Mouse (Mus musculus) megakaryocyte, embryonic 14.5 days (primary cell): ENCODE results near the gene B4galt5.

Source experiments
- FLI1 ChIP-seq: IDR thresholded peaks from 2 replicates; pipeline ENCODE4 v1.6.1; 2012; ENCODE audit warnings: low read length, inconsistent platforms, mixed read lengths
- GATA1 ChIP-seq: IDR thresholded peaks from 3 replicates; pipeline ENCODE4 v1.6.1; 2012; ENCODE audit warnings: mixed read lengths, low read length, inconsistent platforms, borderline replicate concordance

- no peak for TF ChIP-seq GATA1
- TF ChIP-seq FLI1: no peak
Observed at GRCm38 (mm10) chr2:167309286-167309685, 39.7 kb downstream of the B4galt5 start.
